ENCODE assay signal across 23 mouse cellular contexts in the genomic region with DNA sequence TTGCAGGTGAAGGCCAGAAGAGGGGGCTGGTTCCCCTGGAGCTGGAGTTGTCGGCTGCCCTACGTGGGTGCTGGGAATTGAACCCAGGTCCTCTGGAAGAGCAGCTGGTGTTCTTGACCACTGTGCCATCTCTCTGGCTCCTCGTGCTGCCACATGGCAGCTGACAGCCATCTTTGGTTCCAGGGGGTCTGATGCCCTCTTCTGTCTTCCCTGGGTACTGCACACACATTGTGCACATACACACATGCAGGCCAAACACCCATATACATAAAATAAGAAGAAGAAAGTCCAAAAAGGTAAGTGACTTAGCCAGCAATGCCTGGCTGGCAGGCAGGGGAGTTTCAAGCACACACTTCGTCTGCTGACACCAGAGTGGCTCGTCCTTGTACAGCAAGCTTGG.
"Had no signal": no experiment of that assay in that cellular context is flagged by ENCODE, and none has a peak within 500 bp of the region (broad histone marks: within the 10 kb centered on the region; RNA-seq: fewer than 3 reads in every experiment).

No protein-coding gene starts in this region.

- DNase-seq: gastrocnemius, adult 2 months; gastrocnemius, postnatal 10 days; gastrocnemius, postnatal 25 days; heart, adult 18-20 months; heart, postnatal 10 days; heart, postnatal 4 days; kidney, adult 18-20 months; kidney, adult 8-10 months; layer of hippocampus, adult 9-11 months; liver; liver, embryonic 13.5 days had no signal

- H3K9me3 ChIP-seq: intestine, embryonic 15.5 days had no signal

- H3K9ac ChIP-seq: heart, embryonic 12.5 days; hindbrain, embryonic 12.5 days; hindbrain, embryonic 14.5 days; intestine, embryonic 15.5 days; limb, embryonic 12.5 days; liver, embryonic 13.5 days had no signal

- ATAC-seq: hindbrain, embryonic 16.5 days; inflammation-experienced regulatory T-cells, adult 6 months; intestine, embryonic 15.5 days had no signal

- H3K27ac ChIP-seq: gastrocnemius, adult 2 months; heart, embryonic 10.5 days; hindbrain, embryonic 10.5 days; hindbrain, embryonic 12.5 days; hindbrain, embryonic 14.5 days; intestine, embryonic 15.5 days; left cerebral cortex, adult 2 months; limb, embryonic 10.5 days; limb, embryonic 12.5 days; liver, embryonic 13.5 days had no signal

- H3K4me3 ChIP-seq: gastrocnemius, adult 2 months; heart, embryonic 10.5 days; heart, embryonic 12.5 days; hindbrain, embryonic 10.5 days; hindbrain, embryonic 12.5 days; intestine, embryonic 15.5 days; left cerebral cortex, adult 2 months; limb, embryonic 10.5 days; limb, embryonic 12.5 days; liver, embryonic 13.5 days had no signal

- H3K27me3 ChIP-seq: heart, embryonic 12.5 days; hindbrain, embryonic 12.5 days; intestine, embryonic 15.5 days; limb, embryonic 12.5 days; liver, embryonic 13.5 days had no signal

- H3K4me1 ChIP-seq: hindbrain, embryonic 12.5 days; intestine, embryonic 15.5 days; limb, embryonic 12.5 days had no signal

- H3K4me2 ChIP-seq: heart, embryonic 12.5 days; hindbrain, embryonic 12.5 days; hindbrain, embryonic 14.5 days; intestine, embryonic 15.5 days; limb, embryonic 12.5 days; liver, embryonic 11.5 days; liver, embryonic 13.5 days had no signal
